Mouse (Mus musculus): Measurements from ENCODE around the gene Myh1. TPM values are rescaled to one million over a fixed set of nuclear protein-coding genes. Genes with fewer than 3 reads are reported as not detected.

Gene Myh1
- polyA plus RNA-seq (2017; shearing (Covaris generic)): not detected

DNA sequence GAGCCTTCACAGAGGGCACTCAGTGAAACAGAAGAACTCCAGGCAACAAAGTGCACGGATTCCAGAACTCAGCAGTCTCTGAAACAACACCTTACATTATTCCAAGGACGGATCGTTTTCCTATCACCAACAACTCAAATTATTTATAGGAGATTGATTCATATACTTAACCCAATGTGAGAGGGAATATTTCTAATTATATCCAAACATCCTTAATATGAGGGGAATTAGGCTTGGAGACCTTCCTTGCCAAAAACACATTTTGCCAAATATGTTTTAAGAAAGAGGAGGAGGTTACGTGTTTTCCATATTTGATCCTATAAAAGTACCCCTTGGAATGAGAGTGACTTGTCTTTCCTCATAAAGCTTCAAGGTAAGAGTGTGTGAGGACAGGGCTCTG, at the start of gene Myh1:
TSS of gene Myh1 (plus strand) at position 301 of the 400 bp plus-strand sequence.
- no peak for ATAC-seq

DNA sequence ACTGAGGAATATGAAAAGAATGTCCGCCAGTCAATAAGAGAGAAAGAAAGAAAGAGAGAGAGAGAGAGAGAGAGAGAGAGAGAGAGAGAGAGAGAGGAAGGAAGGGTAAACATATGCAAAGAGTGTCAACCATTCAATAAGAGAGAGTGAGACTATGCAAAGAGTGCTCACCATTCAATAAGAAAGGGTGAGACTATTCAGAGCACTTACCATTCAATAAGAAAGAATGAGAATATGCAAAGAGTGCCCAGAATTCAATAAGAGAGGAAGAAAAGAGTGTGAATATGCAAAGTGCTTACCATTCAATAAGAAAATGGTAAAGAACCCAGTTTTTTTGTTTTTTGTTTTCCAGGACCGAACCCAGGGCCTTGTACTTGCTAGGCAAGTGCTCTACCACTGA, 49.6 kb upstream of the Myh1 start:
- ATAC-seq: no peak

DNA sequence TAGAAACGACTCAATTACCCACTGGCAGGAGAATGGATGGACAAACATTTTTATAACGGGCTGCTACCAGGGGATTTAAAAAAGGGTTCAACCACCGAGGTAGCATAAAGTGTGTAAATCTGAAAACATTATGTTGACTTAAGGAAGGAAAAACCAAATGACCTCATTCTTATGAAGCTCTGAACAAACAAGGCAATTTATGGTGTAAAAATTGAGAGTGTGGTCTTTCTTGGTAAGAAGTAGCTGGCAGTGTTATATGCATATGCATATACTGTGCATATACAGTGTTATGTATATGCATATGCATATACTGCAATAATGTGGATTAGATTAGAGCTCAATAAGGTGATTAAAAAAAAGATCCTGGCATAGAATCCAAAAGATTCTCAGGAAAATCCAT, 48.7 kb upstream of the Myh1 start:
- no peak for ATAC-seq

DNA sequence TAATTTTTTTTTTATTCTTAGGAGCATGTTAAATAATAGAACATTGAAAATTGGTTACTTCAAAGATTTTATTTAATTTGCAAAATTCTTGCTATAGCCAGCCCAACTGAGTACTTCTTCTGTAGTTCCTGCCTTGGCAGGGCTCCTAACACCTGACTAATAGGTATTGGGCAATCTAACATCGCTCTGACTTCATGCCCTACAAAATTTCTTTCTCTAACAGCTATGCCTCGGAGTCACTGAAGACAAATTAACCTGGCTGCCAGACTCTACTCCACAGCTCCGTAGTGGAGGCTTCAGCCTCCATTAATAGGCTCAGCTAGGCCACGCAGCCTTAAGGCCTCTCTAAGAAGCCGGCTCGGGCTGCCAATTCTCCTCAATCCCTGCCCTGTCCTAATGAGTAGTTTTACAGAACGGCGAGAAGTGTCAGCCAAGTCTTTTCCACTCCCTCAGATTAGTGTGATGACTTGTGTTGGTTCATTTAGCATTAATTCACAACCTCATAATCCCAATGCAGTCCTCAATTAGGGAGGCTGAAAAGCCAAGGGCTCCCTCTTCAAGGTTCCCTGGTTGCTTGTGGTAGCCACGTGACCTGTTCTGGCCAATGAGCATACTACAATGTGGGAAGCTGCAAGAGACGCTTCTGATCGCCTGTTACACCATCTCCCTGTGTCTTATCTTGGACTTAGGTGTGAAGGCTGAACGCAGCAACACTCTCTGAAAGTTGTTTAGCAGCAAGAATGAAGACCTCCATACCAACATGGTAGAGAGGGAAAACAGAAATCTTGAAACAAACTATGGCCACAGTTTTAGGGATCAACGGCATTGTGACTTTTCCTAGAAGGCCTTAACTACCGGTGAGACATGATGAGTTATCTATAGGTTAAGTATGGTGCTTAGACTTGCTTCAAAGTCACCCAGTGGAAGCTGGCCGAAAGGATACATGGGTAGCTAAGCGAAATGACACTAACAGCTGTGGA, 47.9 kb upstream of the Myh1 start:
- no peak for ATAC-seq

DNA sequence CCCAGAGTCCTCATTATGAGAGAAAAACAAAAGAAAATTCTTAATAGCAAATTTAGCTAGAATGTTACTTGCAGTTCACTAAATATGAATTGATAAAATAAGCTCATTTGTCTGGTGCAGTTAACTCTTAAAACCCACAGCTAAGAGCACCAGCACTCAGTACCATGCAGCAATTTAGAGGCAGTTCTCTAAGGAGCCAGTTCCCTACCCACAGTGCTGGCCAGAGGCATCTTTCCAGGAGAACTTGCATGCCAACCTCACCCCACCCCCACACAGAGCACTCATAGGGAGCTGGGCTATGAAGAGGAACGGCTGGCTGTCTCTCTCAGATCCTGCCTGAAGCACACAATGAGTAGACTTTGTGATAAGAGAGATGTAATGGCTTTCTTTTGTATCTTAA, 46.7 kb upstream of the Myh1 start:
- no peak for ATAC-seq

DNA sequence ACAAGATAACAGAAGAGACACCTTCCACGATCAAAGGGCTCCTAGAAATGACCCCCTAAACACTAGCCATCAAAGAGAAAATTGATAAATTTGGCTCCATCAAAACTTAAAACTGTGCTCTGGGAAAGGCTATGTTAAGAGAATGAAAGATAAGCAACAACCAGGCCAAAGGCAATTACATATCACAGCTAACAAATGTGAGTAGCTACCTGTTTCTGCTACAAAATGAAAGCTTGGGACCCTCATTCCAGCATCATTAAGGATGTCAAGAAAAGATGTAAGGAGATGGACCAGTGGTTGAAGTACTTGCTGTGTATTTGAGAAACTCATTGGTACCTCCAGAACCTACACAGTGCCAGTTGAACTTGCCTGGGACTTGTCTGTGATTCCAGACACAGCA, 46.0 kb upstream of the Myh1 start:
- no peak for ATAC-seq

DNA sequence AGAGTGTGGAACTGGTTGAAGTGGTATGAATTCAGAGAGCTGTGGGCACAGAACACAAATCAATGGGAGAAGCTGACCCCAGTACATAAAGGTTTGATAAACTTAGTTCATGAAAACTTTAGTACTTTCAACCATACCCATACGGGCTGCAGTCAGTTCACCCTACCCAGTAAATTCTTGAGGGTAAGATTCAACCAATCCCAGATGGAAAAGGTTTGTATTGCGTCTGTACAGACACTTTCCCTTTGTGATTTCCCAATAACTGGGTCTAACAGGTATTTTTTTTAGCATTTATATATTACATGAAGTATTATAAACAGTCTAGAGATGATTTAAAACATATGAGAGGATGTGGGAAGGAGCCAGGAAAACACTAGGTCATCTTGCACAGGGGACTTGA, 44.2 kb upstream of the Myh1 start:
- ATAC-seq: no peak

DNA sequence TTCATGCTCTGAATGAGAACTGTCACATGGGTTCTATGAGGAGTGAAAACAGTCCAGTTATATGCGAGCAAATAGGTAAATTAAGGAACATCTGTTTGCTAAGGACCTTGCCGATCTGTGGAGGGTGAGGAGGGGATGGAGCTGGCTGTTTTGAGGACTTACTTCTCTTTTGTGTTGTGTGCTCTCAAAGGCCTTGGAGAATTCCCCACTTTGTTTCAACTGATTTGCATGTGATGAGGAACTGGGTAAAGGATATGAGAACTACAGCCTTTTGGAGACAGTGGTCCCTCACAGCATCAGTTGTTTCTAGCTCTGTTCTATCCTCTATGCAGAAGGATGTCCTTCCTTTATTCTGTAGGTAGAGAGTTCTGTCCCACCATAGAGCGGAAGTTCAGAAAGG, 39.7 kb upstream of the Myh1 start:
- ATAC-seq: no peak

DNA sequence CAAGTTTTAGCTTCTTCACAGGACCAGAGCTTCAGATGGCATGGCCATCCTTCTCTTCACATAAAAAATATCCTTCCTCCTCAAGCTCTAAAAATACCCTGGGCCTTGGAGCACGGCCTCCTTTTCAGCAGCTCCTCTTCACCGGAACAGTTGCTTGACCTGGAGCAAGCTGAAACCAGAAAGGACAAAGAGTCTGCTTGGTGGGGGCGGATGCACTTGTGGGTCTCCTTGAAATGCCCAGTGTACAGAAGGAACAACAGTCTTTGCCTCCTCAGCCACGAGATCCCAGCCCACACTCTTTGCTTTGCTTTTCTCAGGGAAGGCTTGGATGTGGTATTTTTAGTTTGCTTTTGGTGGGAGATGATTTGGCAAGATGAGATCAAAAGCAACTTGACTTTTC, 36.2 kb upstream of the Myh1 start:
- ATAC-seq: no peak

DNA sequence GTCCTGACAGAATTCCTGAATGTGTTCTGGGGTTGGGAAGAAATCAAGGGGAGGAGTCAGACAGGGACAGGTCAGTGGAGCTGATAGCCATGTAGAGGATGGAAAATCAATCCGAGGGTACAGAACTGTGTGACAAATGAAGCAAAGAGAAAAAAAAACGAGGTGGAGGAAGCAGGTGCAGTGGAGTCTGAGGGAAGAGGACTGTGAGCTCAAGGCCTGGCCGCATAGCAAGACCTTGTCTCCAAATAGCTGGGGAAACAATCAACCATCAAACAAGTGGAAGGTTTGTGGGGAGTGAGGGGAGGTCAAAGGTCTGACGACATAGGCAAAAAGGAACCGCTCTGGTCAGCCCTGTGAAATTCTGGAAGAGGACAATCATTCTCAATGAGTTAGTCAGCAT, 35.0 kb upstream of the Myh1 start:
- no peak for ATAC-seq

DNA sequence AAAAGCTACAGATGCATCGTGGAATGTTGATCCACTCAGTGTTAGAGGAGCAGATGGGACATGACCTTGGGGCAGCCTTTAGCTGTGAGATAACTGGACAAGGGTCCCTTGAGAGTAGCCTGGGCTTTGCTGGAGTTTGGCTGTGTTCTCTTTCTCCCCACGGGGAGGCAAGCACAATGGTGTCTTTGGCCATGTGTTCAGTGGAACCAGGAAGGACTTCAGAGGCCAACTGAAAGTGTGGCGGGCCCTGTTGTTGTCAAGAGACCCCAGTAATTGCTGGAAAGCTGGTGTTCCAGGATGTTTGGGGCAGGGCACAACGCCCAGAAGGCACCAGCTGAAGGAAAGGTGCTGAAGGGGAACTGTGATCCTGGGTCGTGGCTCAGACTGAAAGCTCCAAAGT, 30.6 kb upstream of the Myh1 start:
- ATAC-seq: no peak

DNA sequence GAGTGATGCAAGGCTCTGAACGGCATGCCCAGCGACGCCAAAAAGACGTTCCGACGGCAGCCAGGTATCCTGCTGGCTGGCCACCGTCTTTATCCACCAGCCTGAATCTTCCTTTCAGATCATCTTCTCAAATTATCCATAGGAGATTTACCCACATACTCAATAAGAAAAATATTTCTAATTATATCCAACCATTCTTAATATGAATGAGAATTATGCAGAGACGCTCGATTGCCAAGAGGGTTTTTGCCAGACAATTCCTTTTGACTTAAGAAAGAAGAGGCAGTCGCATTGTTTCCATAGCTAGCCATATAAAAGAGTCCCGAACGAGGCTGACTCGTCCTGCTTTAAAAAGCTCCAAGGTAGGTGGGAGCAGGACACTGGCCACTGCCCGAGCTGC, 29.1 kb upstream of the Myh1 start, which contains the start of gene Myh2:
TSS of gene Myh2 (plus strand) at position 301 of the 400 bp plus-strand sequence.
- no peak for ATAC-seq

DNA sequence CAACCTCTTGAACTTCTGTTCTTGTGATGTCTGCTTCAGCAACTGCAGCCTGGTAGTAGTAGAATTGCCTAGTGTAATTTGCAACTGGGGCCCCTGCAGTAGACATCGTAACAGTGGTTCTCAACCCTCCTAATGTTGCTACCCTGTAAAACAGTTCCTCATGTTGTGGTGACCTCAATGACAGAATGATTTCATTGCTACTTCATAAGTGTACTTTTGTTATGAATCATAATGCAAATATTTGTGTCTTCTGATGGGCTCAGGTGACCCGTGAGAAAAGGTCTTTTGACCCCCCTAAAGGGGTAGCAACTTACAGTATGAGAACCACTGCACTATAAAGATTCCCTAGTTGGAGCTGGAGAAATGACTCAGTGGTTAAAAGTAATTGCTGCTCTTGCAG, 27.4 kb upstream of the Myh1 start:
- ATAC-seq: no peak

DNA sequence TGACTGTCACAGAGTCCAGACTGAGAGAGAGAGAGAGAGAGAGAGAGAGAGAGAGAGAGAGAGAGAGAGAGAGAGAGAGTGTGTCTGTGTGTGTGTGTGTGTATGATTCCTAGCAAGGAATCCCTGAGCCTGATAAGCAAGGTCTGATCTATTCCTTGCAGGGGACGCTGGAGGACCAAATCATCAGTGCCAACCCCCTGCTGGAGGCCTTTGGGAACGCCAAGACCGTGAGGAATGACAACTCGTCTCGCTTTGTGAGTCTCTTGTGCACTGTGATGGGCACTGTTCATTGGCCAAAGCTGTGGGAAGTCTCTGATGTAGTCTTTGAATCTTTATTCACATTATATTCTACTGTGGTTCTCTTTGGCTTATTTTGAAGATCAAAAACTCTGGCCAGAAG, 23.5 kb upstream of the Myh1 start:
- ATAC-seq: no peak

DNA sequence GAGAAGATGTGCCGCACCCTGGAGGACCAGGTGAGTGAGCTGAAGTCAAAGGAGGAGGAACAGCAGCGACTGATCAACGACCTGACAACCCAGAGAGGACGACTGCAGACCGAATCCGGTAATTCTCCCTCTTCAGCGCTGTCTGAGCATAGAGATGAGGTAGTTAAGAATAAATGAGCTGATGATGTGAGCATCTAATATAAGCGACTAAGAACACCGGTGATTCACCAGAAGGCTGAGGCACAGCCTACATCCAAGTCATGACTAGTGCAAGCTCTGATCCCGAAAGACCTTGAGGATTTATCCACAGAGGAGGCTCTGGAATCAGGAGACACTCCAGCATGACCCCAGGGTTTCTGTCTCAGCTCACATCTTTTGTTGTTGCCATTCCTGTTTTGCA, 9.5 kb upstream of the Myh1 start:
- no peak for ATAC-seq

DNA sequence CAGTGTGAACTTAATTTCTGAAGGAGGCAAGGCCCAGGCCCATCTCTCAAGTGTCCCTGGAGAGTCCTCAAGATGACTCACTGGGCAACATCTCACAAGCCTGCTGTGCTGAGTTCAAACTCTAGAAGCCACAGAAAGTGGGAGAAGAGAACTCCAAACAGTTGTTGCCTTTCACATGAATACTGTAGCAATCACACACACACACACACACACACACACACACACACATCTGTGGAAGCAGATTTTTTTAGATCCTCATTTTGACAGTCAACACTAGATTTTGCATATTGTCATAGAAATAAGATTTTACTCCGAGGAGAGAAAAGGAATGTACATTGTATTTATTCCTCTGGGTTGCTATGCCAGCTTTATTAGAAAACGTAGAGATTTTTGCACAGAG, 9.0 kb upstream of the Myh1 start:
- no peak for ATAC-seq

DNA sequence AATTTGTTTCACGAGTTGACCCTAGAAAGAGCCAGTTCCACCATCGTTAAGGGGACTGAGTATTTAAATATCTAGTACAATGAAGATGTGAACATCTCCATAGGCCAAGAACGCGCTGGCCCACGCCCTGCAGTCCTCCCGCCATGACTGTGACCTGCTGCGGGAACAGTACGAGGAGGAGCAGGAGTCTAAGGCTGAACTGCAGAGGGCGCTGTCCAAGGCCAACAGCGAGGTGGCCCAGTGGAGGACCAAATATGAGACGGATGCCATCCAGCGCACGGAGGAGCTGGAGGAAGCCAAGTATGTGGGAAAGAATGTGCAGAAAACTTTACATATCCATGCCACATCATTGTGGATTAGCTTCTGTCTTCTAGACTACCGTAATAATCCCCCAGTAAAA, 8.4 kb upstream of the Myh1 start:
- no peak for ATAC-seq

DNA sequence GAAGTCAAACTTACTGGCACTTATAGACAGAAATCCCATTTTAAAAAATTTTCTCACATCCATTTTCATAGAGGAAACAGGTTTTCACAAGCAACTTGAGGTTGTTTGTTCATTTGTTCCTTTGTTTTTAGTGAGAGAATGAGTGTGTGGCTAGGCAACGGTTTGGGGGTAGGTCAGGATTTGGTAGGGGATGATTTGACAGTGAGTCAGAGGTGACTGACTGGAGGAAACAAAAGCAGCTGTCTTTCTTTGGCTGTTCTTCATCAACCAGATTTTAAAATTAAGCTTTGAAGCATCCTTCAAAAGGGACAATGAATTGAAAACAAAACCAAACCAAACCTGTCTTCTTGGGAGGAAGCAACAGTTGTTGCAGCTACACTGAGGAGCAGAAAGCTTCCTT, 531 bp upstream of the Myh1 start:
- ATAC-seq: no peak

DNA sequence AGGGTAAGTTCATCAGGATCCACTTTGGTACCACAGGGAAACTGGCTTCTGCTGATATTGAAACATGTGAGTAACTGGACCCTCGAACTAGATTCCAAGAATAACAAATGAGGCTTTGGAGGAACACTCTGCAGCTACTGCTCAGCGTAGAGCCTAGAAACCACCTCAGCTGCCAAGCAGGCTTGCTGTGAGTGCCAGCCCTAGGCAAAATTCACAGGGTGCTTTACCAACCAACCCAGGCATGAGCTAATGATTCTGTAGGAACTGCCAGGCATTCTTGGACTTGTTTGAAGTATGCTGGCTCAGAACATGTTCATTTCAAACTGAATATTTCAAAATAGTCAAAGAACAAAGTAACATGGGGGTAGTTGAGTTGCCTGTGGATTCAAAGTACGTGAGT, 4.9 kb downstream of the Myh1 start:
- ATAC-seq: no peak

DNA sequence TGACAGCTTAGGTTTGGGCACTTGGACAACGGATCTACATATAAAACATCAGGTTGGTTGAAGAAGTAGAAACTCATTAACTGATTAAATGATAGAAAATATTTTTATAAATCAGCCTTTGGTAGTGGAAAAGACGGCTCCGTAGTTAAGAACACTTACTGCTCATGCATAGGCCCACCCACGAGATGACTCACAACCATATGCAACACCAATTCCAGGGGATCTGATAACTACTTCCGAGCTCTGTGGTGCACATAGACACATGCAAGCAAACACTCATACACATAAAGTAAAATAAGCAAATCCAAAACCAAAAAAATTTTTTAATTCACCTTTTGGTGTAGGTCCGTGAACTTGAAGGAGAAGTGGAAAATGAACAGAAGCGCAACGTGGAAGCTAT, 22.0 kb downstream of the Myh1 start:
- no peak for ATAC-seq

DNA sequence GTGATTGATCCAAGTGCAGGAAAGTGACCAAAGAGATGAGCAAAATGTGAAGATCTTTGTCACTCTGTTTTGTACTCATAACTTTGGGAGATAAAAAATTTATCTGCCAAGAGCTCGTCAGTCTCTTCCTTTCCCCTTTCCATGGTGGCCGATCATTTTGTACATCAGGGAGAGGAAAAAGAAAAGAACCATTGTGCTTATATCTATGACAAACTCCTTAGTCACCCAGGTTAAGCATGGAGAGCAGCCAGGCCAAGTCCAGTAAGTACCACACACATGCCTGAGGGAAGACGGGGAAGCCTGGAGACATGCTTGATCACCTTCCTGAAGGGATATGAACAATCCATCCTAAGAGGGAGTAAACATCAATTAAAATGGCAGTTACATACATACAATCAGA, 24.6 kb downstream of the Myh1 start:
- no peak for ATAC-seq

DNA sequence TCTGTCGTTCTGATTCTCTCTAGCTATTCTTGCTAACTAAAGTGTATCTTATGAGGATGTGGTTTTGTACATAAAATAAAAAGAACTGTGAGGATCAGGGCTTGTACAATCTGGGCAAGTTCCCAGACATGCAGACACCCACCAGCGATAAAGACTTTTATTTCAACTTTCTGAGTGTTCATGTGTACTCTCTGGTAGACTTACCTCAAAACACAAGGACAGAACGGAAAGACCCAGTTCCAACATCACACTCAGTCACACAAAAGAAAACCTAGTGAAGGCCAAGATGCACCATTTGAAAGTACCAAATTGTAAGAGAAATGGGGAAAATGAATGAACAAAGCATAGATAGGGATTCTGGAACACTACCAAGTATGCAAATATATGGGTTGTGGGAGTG, 28.9 kb downstream of the Myh1 start:
- ATAC-seq: no peak

DNA sequence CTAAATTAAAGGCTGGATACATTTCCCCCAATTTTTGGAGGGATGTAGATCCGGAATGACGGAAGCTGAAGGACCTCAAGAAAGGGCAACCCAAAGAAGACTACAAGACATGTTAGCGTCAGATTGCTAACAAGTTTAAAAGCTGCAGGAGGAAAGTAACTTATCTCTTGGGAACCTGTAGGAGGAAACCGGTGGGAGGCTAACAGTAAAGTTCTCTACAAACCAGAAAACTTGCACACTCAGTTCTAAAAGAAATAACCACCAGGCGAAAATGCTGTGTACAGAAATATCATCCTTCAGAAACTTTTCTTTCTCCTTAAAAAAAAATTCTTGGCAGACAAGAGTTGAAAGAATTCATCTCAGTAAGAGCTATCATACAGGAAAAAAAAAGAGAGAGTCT, 29.3 kb downstream of the Myh1 start:
- ATAC-seq: no peak

DNA sequence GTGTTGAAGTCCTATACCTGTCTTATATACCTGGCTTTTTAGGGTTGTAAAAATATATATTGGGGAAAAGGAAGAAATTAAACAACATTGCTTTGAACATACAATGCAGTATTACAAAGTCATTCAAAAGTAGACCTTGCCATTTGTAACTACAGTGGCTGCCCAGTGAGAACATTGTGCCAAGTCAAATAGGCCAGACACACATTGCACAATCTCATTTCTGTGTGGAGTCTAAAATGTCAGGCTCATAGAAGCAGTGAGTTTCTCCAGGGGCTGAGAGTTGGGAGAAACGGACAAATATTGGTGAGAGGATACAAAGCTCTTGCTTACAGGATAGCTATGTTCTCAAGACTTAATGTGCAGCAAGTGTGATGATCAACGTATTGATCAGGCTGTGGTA, 30.1 kb downstream of the Myh1 start:
- ATAC-seq: no peak

Data from CD4-positive, CD25-positive, alpha-beta regulatory T cell, adult 4 months (primary cell).